Mouse (Mus musculus) layer of hippocampus, adult 8-10 months (tissue): ENCODE results near the gene Rnf149. TPM values are rescaled to one million over a fixed set of nuclear protein-coding genes. Genes with fewer than 3 reads are reported as not detected.
A peak's percentile ranks its signal among the peaks of the same experiment; 100 is the strongest.

Source experiments
- DNase-seq, 2 experiments: peaks; one replicate each; pipeline ENCODE4 v3.0.0; 2022; ENCODE audit warnings: low spot score in 2 of 2
- total RNA-seq, 4 experiments: library from RNA; stranded (reverse); gene quantifications; 2 replicates each; pipeline ENCODE4 v1.2.4; 2022

Rnf149 gene
- total RNA-seq, 4 experiments from 2014 or later: 31.6 to 35.1 (median 32.7) TPM

DNA sequence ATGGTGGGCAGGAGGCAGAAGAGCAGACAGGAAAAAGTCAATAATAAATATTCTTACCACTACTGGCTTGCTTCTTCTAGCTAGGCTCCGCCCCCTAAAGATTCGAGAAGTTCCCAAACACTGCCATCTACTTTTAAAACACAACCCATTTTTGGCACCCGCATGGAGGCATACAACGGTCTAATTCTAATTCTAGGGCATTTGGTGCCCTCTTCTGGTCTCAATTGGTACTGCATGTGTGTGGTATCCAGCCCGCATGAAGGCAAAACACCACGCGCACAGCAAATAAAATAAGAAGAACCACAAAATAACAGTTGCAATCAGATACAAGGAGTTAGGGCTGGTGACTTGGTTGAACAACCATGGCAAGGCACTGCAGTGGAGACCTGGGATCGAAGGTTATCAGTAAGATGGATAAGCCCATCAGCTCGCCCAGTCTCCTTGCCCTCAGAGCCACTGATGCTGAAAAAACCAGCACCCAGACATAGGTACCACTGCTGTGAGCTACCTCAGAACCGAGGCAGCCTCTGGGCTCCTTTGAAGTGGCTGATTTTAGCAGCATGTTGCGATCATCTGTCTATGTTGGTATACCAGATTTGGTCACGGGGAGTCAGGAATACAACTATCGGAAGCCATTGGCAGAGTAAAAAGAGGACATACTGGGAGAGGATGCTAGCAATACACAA, 46.8 kb downstream of the Rnf149 start:
- peak; percentile 46 to 84 for DNase-seq

DNA sequence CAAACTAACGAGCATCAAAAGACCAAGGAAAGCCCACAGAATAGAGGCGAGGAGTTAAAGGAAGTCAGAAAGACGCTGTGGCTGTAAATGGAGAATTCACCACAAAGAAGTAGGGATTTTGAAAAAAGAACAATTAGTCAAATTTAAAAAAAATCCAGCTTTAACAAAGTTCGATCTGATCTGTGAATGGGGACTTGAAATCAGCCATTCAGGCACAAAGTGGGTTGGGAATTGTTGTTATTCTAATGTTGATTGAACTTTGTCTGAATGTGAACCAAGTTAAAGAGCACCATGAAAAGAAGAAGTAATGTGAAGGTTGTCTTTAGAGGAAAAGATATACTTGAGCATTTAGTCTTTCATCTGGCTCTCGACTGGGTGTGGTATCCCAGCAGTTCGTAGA, 48.9 kb downstream of the Rnf149 start:
- no peak for DNase-seq

DNA sequence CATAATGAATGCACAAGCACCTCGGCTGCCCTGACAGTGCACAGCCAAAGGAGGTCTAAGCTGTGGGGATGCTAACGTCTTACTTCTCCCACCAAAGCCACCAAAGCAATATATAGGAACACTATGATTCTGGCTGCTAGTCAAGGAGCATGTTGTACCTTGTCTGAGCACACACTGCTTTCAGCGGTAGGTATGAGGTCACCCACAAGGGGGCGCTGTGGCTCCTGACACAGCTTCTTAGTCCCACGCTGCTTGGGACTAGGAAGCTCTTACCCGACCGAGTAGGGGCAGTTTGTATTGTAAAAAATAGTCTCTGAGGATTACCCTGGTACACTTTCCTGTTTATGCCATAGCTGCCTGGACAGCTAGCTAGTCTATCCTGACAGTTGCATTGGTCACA, 49.8 kb downstream of the Rnf149 start:
- peak in 1 of 2 experiments; percentile 60 for DNase-seq

DNA sequence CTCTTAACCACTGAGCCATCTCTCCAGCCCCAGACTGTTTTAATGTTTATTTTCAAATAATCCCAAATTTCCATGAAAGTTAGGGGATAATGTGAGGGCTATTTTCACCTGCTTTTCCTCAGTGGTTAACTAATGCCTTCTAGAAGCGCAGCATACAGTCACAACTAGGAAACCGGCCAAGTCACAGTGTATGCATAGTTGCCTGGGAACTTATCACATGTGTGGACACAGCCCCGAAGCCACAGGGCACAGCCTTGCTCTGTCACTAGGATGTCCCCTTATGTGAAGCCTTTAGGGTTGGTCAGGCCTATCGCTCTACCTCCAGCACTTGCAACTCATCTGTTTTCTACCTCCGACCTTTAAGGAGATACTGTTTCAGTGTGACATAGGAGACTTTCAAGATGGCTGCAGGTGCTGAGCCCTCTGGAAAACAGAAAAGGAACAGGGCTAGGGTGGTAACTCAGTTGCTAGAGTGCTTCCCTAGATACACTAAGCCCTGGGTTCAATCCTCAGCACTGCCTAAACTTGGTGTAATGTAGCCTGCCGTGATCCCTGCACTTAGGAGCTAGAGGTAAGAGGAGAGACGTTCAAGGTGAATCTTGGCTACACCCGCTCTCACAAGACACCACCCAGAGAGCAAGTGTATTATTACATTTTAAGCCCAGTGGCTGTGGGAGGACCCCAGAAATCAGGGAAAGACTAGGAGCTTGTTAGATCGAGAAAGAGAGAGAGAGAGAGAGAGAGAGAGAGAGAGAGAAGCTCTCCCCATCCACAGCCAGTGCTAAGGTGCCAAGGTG, 50.6 kb downstream of the Rnf149 start:
- no peak for DNase-seq

DNA sequence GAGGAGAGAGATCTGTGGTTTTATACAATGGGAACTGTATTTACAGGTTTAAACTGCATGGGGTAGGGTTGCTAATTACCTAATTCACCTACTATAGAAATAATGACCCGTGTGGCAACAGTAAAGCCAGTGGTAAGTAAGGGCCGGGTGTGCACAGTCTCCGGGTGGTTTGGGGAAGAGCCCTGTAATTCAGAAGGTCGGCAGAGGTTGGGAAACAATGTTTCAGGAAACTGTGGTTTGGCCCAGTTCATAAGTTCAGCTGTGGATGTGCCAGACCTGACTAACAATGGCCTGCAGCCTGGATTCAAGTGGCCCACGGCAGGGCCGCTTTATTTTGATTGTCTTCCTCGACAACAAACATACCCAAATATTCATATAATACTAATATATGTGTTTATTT, 51.4 kb downstream of the Rnf149 start:
- DNase-seq: no peak

DNA sequence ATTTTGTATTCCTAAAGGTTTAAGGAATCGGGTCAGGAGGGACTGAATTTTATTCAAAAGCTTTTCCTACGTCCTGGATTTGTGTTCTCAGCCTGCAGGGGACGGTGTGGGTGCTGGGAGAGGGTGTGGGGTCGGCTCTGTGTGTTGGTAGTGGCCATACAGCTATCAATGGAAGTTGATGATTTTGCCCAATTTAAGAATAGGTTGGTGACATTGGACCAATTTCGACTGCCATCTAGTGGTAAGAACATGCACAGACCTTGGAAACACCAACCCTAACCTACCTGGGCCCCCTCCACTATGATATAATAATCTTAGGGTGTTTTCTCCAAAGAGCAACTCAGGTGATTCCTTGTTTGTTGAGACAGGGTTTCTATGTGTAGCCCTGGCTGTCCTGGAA, 54.7 kb downstream of the Rnf149 start:
- peak in 1 of 2 experiments; percentile 36 for DNase-seq

DNA sequence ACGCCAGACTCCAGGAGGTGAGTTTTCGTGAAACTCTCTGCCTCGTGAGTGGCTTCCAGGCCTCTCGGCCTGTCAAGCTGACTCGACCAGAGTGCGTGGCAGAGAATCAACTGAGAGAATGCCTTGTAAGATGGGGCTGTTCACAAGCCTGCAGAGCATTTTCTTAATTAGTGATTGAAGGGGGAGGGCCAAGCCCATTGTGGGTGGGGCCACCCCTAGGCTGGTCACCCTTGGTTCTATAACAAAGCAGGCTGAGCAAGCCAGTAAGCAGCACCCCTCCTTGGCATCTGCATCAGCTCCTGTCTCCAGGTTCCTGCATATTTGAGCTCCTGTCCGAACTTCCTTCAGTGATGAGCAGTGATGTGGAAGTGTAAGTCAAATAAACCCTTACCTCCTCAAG, 55.9 kb downstream of the Rnf149 start:
- no peak for DNase-seq

DNA sequence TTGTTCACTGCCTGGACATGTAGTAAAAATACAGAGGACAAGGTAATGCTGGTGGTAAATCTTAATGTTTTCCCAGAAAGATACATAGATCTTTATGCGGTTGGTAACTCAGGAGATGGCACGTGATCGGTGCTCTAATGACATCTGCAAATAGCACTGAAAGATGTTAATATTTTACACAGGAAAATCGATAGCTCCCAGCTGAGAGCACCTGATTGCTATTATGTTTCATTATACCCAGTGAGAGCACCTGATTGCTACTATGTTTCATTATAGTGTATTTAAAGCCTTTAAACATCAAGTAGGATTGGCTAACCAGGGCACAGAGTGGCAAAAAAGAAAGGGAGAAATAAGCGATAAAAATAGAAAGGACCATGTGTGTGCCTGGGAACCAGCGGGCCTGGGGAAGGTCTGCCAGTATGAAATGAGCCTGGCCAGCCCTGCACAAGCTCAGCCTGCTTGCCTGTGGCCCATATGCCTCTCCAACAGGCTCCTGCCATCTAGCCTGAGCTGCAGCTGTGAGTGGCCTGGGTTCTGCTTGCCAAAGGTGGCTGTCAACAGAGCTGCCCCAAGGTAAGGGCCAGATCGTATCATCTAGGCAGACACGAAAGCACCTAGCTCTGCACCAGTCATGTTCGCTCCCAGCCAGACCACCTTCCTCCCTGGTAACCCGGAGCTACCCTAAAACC, 61.8 kb downstream of the Rnf149 start:
- no peak for DNase-seq

DNA sequence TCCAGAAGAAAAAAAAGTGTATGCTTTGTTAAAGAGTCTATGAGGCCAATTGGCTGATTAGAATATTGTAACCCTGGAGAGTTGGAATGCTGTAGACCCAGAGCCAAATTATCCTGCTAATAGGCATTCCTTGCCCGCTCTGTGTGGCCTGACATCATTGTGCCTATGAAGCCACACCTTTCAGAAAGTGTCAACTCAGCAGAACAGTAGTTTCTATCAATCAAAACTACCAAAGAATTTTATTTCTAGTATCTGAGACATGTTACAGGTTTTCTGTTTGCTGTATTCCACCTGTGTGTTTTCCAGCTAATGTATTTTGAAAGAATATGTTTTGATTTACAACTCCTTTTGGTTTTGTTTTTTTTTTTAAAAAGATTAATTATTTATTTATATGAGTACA, 65.0 kb downstream of the Rnf149 start:
- no peak for DNase-seq

DNA sequence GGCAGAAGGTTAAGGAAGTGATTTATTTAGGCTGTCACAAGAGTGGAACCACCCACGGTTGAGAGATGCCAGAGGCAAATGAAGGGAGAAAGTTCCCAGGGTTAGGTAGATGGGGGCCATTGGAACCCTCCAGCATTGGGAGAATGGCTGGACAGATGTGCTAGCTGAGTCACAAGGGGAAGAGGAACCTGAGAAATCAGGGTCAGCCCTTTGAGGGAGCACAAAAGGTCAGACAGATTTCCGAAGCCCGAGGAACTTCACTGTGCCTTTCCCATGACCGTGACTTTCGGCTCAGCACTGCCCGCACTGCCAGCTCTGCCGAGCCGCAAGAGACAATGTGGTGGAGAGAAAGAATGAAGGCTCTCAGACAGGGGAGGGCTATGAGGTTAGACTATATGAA, 65.4 kb downstream of the Rnf149 start:
- DNase-seq: no peak

DNA sequence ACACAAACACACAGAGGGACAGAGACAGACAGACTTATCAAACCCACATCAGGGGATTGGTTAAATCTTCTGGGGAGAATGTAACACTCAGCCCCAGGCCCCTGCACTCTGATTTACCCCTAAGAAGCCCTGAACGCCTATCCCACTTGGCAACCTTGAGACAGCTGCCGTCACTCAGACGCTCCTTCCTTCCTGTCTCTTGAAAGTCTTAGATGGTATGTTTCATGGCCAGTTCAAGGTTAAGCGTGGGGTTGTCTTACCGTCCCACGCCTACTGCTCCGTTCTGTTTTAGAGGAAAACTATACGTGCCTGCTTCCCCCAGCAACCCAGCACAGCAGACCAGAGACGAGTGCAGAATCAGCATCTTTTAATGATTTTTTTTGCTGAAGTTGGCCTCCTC, 71.6 kb downstream of the Rnf149 start:
- DNase-seq: no peak

DNA sequence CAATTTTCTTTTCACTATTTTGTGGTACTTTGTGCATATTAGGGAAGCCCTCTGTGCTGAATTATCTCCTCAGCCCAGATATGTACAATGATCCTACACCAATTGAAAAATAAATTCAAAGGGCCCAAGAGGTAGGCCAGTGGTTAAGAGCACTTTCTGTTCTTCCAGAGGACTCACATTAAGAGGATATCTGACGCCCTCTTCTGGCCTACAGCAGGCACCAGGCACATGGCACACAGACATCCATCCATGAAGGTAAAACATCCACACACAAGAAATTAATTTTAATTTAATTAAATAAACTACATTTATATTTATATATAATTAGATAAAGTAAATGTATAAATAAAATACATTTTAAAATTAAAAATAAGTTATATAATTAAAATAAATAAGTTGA, 72.9 kb downstream of the Rnf149 start:
- DNase-seq: peak in 1 of 2 experiments; percentile 33

DNA sequence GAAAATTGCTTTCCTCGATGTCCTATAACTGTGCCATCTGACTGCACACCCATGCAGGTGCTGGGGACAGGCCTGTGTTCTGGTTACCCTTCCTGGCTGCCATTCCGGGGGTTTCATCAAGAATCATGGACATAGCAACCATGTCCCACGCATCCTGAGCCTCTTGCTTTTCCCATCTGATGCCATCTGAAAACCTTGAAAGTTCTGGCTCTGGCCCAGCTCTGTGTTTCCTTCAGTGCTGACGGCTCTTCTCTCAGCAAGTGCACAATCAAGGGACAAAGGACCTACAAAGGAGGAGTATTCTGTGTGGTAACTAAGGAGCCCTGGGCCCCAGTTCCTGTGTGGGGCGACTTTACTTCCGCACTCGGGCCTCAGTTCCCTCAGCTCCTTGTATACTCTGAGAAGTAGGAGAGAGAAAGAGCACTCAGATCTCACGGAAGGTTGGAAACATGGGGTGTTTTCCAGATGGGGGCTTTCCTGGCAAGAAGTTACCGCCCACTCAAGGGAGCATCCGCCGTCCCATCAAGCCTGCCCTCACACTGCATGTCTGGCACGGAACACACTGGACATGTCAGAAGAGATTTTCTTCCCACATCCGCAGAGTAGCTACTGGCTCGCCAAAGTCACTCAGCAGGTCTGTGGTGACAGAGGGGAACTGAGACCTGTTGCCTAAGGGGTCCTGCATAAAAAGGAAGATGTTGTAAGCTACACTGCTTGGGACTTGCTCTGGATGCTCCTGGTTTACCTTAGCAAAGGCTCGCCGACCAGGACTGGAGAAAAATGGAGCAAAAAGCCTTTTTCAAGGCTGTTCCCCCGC, 74.2 kb downstream of the Rnf149 start:
- DNase-seq: no peak

Other genes starting within 250 kb of the Rnf149 start
- gene Rpl31, start 209.6 kb downstream of the Rnf149 start, total RNA-seq: 100 to 1,000 TPM; 451 to 581 (median 500) TPM
- gene Tbc1d8, start 98.7 kb downstream of the Rnf149 start, total RNA-seq: 10 to 100 TPM; 13.4 to 15.4 (median 15.0) TPM
- 10 to 100 TPM; 22.0 to 24.5 (median 22.9) TPM for gene Cnot11, start 42.4 kb downstream of the Rnf149 start, total RNA-seq
- 100 to 1,000 TPM in 2 of 4 experiments, 10 to 100 TPM in 2; 71.1 to 105 (median 89.3) TPM for gene Creg2, start 74.1 kb upstream of the Rnf149 start, total RNA-seq
- 1 to 10 TPM in 1 of 4 experiments, under 1 TPM in 2, not detected in 1; 0.18 to 1.2 (median 0.45) TPM for gene Rfx8, start 143.6 kb upstream of the Rnf149 start, total RNA-seq
- gene Gm3646, start 227.9 kb upstream of the Rnf149 start, total RNA-seq: not detected